Mouse (Mus musculus): Measurements from ENCODE around the gene Prrc2b.

Gene Prrc2b

GRCm38 (mm10) chr2:32137667-32138266 is 13.1 kb upstream of the Prrc2b start:
- peak; percentile 96 to 98 for DNase-seq

DNA sequence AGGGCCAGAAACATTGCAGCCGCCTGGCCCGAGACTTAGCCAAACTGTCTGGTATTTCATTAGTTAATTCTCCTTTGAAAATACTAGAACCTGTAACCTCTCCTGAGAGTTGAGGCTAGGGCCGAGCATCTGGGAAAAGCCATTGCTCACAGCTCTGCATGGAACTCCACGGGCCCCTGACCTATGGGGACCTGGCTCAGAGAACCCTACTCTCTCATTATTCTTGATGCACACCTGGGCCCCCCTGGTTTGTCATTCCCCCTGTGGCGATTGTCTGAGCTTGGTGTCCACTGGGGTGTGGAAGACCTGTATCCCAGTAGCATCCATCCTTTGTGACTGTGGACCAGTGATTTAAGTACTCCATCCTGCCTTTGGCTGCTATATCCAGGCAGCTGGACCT is 11.5 kb upstream of the Prrc2b start:
- no peak for DNase-seq

DNA sequence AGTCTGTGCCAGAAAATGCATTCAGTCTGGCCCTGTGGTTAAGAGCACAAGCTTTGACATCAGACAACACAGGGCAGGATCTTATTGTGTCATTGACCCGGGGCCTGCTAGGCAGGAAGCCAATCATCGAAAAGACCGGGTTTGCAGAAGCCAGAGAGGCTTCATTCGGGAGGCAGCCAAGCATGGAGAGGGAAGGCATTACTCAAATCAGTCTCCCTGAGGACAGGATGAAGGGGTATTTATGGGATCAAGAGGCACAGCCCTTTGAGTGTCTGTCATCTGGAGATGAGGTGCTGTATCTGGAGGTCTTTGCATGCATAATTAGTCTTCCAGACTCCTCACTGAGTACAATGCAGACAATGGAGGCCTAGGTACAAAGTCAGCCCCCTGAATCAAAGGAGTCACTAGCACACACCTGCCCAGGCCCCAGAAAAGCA is 10.4 kb upstream of the Prrc2b start:
- no peak for DNase-seq

DNA sequence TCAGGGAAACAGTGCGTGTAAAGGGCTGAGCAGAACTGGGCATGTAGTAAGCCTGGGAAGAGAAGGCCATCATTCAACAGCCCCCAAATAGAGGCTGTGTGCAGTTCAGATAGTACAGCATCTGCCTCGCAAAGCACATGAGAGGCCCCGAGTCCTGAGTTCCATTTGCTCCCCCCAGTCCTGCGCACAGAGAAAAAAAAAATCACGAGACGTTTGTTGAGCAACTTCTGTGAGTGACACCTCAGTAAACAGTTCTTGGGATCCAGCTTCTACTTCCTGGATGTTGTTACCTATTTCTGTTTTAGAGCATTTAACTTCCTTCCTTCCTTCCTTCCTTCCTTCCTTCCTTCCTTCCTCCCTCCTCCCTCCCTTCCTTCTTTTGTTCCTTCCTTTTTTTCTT is 9.3 kb upstream of the Prrc2b start:
- DNase-seq = no peak

DNA sequence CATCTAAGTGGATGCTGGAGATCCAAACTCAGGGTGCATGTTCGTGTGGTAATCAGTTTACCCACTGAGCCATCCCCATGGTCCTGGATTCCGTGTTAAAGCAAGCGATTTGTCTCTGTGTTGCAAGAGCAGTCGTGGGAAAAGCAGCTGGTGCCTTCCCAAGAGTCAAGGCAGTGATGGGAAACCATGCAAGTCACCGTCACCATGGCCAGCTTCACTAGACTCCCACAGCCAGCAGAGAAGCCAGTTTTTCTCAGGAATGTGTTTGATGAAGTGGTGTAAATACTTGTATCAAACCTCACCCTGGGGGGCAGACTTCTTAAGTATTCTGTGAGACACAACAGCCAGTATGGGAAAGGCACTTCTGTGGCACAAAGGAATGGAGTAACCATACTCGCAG is 8.5 kb upstream of the Prrc2b start:
- DNase-seq = peak in 1 of 2 experiments; percentile 54

DNA sequence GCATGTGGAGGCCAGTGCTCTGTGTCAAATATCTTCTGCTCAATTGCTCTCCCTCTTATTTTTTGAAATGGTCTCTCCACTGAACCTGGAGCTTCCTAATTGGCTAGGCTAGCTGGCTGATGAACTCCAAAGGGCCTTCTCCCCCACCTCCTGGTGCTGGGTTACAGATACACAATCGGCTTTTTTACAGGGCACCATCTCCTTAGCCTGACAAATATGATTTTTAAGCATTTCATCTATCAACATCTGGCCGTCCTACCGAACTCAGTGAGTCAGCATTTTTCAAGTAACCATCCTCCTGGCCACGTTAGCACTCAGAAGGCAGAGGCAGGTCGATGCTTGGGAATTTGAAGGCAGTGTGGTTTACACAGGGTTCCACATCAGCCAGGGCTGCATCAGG is 6.2 kb upstream of the Prrc2b start:
- no peak for DNase-seq

GRCm38 (mm10) chr2:32146617-32147162 is 4.2 kb upstream of the Prrc2b start:
- DNase-seq = no peak

DNA sequence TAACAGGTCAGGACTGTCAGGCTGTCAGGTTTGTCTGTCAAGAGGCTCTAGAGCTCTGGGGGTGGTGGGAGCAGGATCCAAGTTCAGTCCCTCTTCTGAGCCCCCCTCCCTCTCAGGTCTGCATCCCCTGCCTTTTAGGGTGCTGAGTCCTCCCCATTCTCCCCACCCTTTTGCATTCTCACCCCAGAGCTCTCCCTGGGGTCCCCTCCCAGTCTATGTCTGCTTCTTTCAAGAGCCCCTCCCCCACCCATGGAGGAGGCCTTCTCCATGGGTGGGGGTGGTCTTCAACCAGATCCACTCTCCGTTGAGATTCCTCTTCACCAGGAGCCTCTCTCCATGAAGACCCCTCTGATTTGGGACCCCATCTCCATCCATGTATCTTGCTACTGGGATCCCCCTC is 747 bp upstream of the Prrc2b start:
- no peak for DNase-seq

- no peak for DNase-seq
These were observed 339 bp upstream of the Prrc2b start for GRCm38 (mm10) chr2:32150562-32150923.

DNA sequence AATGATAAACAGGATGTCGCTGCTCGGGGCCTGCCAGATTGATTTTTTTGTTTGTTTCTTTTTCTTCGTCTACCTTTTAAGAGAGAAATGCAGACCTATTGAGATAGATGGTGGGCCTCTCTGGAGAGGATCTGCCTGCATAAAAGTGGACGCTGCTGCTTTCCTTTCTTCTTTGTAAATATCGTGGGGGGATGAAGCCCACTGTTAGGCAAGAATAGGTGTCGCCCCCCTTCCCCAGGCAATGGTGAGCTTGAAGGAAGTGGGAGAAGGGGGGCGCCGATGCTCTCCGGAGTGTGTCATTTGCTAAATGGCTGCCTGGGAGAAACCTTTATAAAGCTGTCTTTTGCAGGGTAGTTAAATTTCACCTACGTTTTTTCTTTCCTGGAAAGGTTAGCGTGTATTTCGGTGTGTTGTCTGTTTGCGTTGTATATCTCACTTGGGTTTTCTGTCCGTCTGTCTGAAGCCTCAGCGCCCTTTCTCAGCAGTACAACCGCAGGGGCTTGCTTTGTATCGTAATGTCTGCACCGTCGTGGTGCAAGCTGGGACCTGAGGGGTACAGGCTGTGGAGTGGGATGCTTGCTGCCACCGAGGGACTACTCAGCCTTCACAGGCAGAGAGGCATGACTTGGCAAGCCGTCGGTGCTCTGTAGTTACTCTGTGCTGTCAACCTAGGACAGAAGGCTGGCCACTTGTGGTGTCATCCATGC is 931 bp downstream of the Prrc2b start:
- DNase-seq = peak in 1 of 2 experiments; percentile 40

DNA sequence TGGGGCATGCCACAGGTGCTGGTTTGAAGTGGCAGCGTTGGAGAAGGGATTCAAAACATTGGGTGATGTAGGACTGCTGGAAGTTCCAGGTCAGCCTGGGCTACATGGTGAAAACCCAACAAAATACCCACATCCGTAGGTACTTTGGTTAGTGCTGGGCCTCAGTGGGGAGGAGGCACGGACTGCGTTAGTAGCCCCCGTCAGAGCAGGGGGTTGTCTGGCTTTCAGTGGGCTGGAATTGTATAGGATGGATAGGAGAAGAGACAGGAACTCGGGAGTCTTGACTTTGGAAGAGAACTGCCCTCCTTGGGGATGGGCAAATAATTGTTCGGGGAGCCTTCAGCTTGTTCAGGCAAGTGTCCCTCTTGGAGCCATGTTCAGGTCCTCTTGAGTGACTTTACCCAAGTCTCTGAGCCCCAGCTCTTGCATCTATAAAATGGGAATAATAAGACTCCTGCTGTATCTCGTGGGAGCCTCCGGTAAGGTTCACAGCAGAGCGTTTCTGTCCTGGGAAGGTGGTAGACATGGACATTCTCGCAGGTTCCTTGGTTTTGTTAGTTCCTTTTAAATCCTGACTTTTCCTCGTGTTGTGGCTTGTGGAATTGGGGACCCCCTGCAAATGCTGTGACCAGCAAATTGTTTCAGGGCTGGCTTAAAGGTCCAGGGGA is 1.6 kb downstream of the Prrc2b start:
- DNase-seq = no peak

- peak; percentile 61 to 72 for DNase-seq
These were observed 2.3 kb downstream of the Prrc2b start for GRCm38 (mm10) chr2:32153041-32153790.

DNA sequence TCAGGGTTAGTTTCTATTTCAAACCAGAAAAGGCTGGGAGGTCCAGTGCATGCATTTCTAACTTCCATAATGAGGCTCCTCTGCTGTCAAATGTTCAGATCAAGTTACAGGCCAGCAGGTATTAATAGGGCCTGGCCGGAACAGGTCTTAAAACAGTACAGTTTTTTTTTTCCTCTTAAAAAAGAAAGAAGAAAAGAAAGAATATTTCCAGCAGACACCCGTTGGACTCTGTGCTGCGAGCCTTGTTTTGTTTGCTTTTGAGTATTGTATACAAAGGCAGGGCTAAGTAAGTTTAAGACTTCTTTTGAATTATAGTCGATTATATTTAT is 2.9 kb downstream of the Prrc2b start:
- no peak for DNase-seq

GRCm38 (mm10) chr2:32154334-32154997 is 3.6 kb downstream of the Prrc2b start:
- no peak for DNase-seq

- DNase-seq = no peak
These were observed 4.2 kb downstream of the Prrc2b start for GRCm38 (mm10) chr2:32154998-32155541.

GRCm38 (mm10) chr2:32155614-32156013 is 4.7 kb downstream of the Prrc2b start:
- no peak for DNase-seq

GRCm38 (mm10) chr2:32156645-32157044 is 5.8 kb downstream of the Prrc2b start:
- no peak for DNase-seq

DNA sequence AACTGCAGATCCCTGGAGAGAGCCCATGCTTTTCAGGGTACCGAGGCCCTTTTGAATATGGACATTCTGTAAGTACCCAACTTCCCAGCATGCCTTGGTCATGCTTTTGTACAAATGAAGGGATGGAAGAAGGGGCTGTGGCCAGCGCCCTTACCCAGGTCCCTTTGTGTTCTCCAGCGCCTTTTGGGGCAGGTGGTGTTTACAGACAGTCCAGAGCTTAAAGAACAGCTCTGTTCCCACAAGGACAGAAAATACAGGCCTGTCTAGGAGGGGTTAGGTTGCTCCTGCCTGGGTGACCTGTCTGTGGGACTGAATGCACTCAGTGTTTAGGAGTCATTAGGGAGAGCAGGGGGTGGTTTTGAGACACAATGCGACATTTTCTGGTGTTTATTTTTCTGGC is 6.4 kb downstream of the Prrc2b start:
- DNase-seq = no peak

GRCm38 (mm10) chr2:32158616-32159239 is 7.8 kb downstream of the Prrc2b start:
- DNase-seq = no peak

DNA sequence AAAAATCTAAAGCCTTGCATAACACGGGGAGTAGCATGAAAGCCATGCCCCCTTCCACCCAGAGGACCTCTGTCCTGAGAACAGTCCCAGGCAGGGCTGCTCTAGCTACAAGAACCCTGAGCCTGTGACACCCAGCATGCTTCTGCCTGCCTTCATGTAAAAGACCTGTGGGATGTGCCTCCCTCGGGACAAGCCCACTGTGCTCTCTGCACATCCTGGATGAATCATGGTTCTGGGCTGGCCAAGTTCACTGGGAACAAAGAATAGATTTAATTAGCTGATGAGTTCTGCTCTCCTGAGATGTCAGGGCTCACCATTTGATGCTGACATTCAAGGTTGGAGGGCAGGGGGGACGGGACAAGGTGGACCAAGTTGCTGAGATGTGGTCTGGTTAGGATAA is 9.6 kb downstream of the Prrc2b start:
- DNase-seq = no peak

DNA sequence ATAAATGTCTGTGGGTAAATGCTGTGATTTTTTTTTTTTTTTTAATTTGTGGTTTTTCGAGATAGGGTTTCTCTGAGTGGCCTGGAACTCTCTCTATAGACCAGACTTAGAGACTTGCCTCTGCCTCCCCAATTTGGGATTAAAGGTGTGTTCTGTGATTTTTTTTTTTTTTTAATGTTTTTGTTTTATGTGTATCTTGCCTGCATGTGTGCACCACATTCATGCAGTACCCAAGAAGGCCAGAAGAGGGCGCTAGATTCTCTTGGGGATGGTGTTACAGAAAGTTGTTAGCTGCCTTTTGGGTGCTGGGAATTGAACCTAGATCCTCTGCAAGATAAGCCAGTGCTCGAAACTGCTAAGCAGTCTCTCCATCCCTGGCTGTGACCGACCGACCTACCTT is 10.1 kb downstream of the Prrc2b start:
- no peak for DNase-seq

GRCm38 (mm10) chr2:32162102-32162501 is 11.2 kb downstream of the Prrc2b start:
- no peak for DNase-seq
